Mouse (Mus musculus): ENCODE results near the gene Phlpp2. TPM values are rescaled to one million over a fixed set of nuclear protein-coding genes. Genes with fewer than 3 reads are reported as not detected.

Phlpp2 gene
- total RNA-seq (2014; rRNA removed) = 0.92 and 1.3 TPM in 2 replicates
- polyA plus RNA-seq (2012; rRNA removed) = 0.76 and 1.2 TPM in 2 replicates

DNA sequence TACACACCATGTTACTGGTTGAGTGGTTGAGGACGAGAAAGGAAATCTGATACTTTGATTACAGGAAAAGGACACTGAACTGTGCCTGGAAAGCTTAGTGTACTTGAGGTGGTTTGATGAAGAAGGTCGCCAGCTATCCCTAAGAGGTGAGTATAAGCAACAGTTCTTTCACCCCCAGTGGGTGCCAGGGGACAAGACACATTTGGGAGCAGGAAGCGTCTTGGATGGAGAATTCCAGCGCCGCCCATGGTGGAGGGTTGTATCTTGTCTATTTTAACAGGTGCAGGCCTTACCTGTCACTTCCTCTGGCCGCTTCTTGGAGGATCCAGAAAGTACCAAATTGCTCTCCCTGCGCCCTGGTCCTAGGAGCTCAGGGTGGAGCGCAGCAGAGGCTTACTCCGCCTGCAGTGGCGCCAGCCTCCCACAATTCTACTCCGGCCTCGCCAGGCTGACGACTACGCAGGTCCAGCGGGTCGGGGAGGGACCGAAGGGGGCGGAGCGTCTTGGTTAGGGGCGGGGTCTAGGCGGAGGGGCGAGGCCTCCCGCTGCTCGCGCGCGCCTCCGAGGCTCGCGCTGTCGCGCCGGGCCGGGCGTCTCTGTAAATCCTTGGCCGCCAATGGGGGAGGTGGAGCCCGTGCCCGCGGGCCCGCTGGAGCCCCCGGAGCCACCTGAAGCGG lies at the start of gene Phlpp2:
Phlpp2 (plus strand) TSS at position 540 of the 677 bp plus-strand sequence.
- H3K4me1 ChIP-seq (ENCODE audit: control insufficient read depth, insufficient read depth, low read length) = peaks cover 7% of the 10 kb centered on the region
- peak within 1 kb of the TSS; percentile 99 for H3K4me3 ChIP-seq (ENCODE audit: insufficient read depth, low read depth, low read length)
- H3K36me3 ChIP-seq (ENCODE audit: control insufficient read depth, insufficient read depth, low read length) = no peaks in the 10 kb centered on the region; the same call in 1 of the 2 replicates
- DNase-seq (ENCODE audit: extremely low read depth, low read depth, low spot score) = peak; percentile 82
- H3K27ac ChIP-seq (replicated peaks; ENCODE audit: insufficient read depth, low read depth, low read length) = peak within 1 kb of the TSS; percentile 53; the same call in 1 of the 2 replicates
- H3K79me2 ChIP-seq (ENCODE audit: control insufficient read depth, insufficient read depth, low read length) = peaks cover 10% of the 10 kb centered on the region
- H3K27me3 ChIP-seq (ENCODE audit: control insufficient read depth, insufficient read depth, low read length) = no peaks in the 10 kb centered on the region
- H3K9ac ChIP-seq (ENCODE audit: low read depth, low read length) = peak within 1 kb of the TSS; percentile 98
- TF ChIP-seq CTCF (IDR thresholded peaks at IDR 0.05; ENCODE audit: low read depth, low read length) = peak; percentile 50
- TF ChIP-seq POLR2A (IDR thresholded peaks at IDR 0.05; ENCODE audit: extremely low read depth, insufficient read depth, low read length) = peak; percentile 63; the same call in 1 of the 2 replicates
- WGBS = 1% methylated on average over 42 of the region's 42 CpGs

DNA sequence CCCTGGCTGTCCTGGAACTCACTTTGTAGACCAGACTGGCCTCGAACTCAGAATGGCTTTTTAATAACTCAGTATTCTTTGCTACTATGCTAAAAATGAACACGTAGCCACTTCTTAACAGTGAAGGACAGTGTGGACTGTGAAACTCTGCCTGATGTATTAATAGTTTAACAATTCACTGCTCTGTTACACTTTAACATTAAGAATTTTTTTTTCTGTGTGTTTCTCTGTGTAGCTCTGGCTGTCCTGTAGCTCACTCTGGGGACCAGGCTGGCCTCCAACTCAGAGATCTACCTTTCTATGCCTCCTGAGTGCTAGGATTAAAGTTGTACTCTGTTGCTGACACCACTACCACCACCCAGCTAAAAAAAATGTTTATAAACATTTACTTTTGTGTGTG lies 44.8 kb upstream of the Phlpp2 start:
- peak; percentile 82 for DNase-seq (ENCODE audit: extremely low read depth, low read depth, low spot score)
- H3K4me3 ChIP-seq (ENCODE audit: insufficient read depth, low read depth, low read length) = no peak overlapping the region
- H3K79me2 ChIP-seq (ENCODE audit: control insufficient read depth, insufficient read depth, low read length) = peaks cover 19% of the 10 kb centered on the region; the same call in 1 of the 2 replicates
- peaks cover 15% of the 10 kb centered on the region for H3K4me1 ChIP-seq (ENCODE audit: control insufficient read depth, insufficient read depth, low read length)
- TF ChIP-seq CTCF (IDR thresholded peaks at IDR 0.05; ENCODE audit: low read depth, low read length) (no peak), POLR2A (IDR thresholded peaks at IDR 0.05; ENCODE audit: extremely low read depth, insufficient read depth, low read length) (no peak)
- H3K36me3 ChIP-seq (ENCODE audit: control insufficient read depth, insufficient read depth, low read length) = peaks cover 15% of the 10 kb centered on the region
- H3K27me3 ChIP-seq (ENCODE audit: control insufficient read depth, insufficient read depth, low read length) = no peaks in the 10 kb centered on the region
- H3K27ac ChIP-seq (replicated peaks; ENCODE audit: insufficient read depth, low read depth, low read length) = peak overlapping the region; percentile 73
- WGBS = 24% methylated on average over 2 of the region's 2 CpGs
- no peak overlapping the region for H3K9ac ChIP-seq (ENCODE audit: low read depth, low read length)

DNA sequence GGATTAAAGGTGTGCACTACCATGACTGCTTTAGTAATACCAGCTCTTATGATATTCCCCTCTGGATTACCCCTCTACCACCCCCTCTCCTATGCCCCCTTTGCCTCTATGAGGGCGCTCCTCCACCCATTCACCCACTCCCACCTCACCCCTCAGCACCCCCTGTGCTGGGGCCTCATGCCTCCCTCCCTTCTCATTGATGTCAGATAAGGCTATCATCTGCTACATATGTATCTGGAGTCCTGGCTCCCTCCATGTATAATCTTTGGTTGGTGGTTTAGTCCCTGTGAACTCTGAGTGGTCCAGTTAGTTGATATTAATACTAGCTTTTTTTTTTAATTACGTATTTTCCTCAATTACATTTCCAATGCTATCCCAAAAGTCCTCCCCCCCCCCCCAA lies 28.5 kb upstream of the Phlpp2 start:
- Histone ChIP-seq H3K9ac (ENCODE audit: low read depth, low read length) (no peak overlapping the region), H3K4me3 (ENCODE audit: insufficient read depth, low read depth, low read length) (no peak overlapping the region), H3K36me3 (ENCODE audit: control insufficient read depth, insufficient read depth, low read length) (peaks cover 43% of the 10 kb centered on the region), H3K27ac (replicated peaks; ENCODE audit: insufficient read depth, low read depth, low read length) (no peak overlapping the region), H3K79me2 (ENCODE audit: control insufficient read depth, insufficient read depth, low read length) (no peaks in the 10 kb centered on the region), H3K4me1 (ENCODE audit: control insufficient read depth, insufficient read depth, low read length) (no peaks in the 10 kb centered on the region), H3K27me3 (ENCODE audit: control insufficient read depth, insufficient read depth, low read length) (no peaks in the 10 kb centered on the region)
- 98% methylated on average over 2 of the region's 2 CpGs for WGBS
- DNase-seq (ENCODE audit: extremely low read depth, low read depth, low spot score) = no peak
- TF ChIP-seq CTCF (IDR thresholded peaks at IDR 0.05; ENCODE audit: low read depth, low read length) (no peak), POLR2A (IDR thresholded peaks at IDR 0.05; ENCODE audit: extremely low read depth, insufficient read depth, low read length) (no peak)

- WGBS = 97% methylated on average over 1 of the region's 1 CpGs
- Histone ChIP-seq H3K9ac (ENCODE audit: low read depth, low read length) (no peak overlapping the region), H3K79me2 (ENCODE audit: control insufficient read depth, insufficient read depth, low read length) (no peaks in the 10 kb centered on the region), H3K4me1 (ENCODE audit: control insufficient read depth, insufficient read depth, low read length) (no peaks in the 10 kb centered on the region), H3K27ac (replicated peaks; ENCODE audit: insufficient read depth, low read depth, low read length) (no peak overlapping the region), H3K4me3 (ENCODE audit: insufficient read depth, low read depth, low read length) (no peak overlapping the region), H3K27me3 (ENCODE audit: control insufficient read depth, insufficient read depth, low read length) (no peaks in the 10 kb centered on the region), H3K36me3 (ENCODE audit: control insufficient read depth, insufficient read depth, low read length) (peaks cover 46% of the 10 kb centered on the region)
- TF ChIP-seq POLR2A (IDR thresholded peaks at IDR 0.05; ENCODE audit: extremely low read depth, insufficient read depth, low read length) (no peak), CTCF (IDR thresholded peaks at IDR 0.05; ENCODE audit: low read depth, low read length) (no peak)
- no peak for DNase-seq (ENCODE audit: extremely low read depth, low read depth, low spot score)
Measured at GRCm38 (mm10) chr8:109842468-109842867, 25.9 kb upstream of the Phlpp2 start.

GRCm38 (mm10) chr8:109847866-109848265 lies 20.5 kb upstream of the Phlpp2 start:
- no peak for DNase-seq (ENCODE audit: extremely low read depth, low read depth, low spot score)
- H3K79me2 ChIP-seq (ENCODE audit: control insufficient read depth, insufficient read depth, low read length) = no peaks in the 10 kb centered on the region
- no peak overlapping the region for H3K9ac ChIP-seq (ENCODE audit: low read depth, low read length)
- 67% methylated on average over 2 of the region's 2 CpGs for WGBS
- no peak for TF ChIP-seq POLR2A (IDR thresholded peaks at IDR 0.05; ENCODE audit: extremely low read depth, insufficient read depth, low read length)
- TF ChIP-seq CTCF (IDR thresholded peaks at IDR 0.05; ENCODE audit: low read depth, low read length) = no peak
- no peaks in the 10 kb centered on the region for H3K27me3 ChIP-seq (ENCODE audit: control insufficient read depth, insufficient read depth, low read length)
- H3K27ac ChIP-seq (replicated peaks; ENCODE audit: insufficient read depth, low read depth, low read length) = no peak overlapping the region
- H3K4me3 ChIP-seq (ENCODE audit: insufficient read depth, low read depth, low read length) = no peak overlapping the region
- no peaks in the 10 kb centered on the region for H3K4me1 ChIP-seq (ENCODE audit: control insufficient read depth, insufficient read depth, low read length)
- H3K36me3 ChIP-seq (ENCODE audit: control insufficient read depth, insufficient read depth, low read length) = peaks cover 67% of the 10 kb centered on the region

GRCm38 (mm10) chr8:109848981-109849380 lies 19.4 kb upstream of the Phlpp2 start:
- Histone ChIP-seq H3K27me3 (ENCODE audit: control insufficient read depth, insufficient read depth, low read length) (no peaks in the 10 kb centered on the region), H3K4me1 (ENCODE audit: control insufficient read depth, insufficient read depth, low read length) (no peaks in the 10 kb centered on the region), H3K4me3 (ENCODE audit: insufficient read depth, low read depth, low read length) (no peak overlapping the region), H3K36me3 (ENCODE audit: control insufficient read depth, insufficient read depth, low read length) (peaks cover 61% of the 10 kb centered on the region), H3K79me2 (ENCODE audit: control insufficient read depth, insufficient read depth, low read length) (no peaks in the 10 kb centered on the region), H3K9ac (ENCODE audit: low read depth, low read length) (no peak overlapping the region), H3K27ac (replicated peaks; ENCODE audit: insufficient read depth, low read depth, low read length) (no peak overlapping the region)
- DNase-seq (ENCODE audit: extremely low read depth, low read depth, low spot score) = no peak
- WGBS = 90% methylated on average over 3 of the region's 3 CpGs
- no peak for TF ChIP-seq CTCF (IDR thresholded peaks at IDR 0.05; ENCODE audit: low read depth, low read length)
- no peak for TF ChIP-seq POLR2A (IDR thresholded peaks at IDR 0.05; ENCODE audit: extremely low read depth, insufficient read depth, low read length)
